Mouse (Mus musculus): Measurements from ENCODE around the gene Olfr1315-ps1. TPM values are rescaled to one million over a fixed set of nuclear protein-coding genes. Genes with fewer than 3 reads are reported as not detected.

The Olfr1315-ps1 gene
- total and polyA plus RNA-seq, 3 experiments: not detected

DNA sequence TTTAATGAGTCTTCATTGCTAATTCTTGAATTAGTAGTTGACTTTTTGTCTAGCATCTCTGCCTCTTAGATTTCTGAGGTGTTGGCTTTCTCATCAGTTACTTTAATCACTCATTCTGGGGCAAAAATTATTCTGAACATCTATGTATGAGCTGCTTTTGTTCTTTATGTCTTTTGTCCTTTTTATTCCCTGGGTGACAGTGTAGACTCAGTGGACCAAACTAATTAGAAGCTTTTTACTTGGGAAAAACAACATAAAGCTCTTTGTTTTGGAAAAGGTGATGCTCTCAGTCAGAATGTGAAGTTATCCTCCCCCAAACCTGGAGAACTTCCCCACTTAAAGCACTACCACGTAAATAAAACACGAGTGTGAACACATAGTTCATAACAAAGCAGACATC lies 24.8 kb upstream of the Olfr1315-ps1 start, which contains the start of gene Olfr1317:
Gene Olfr1317 (plus strand): TSS at position 301 of the 400 bp plus-strand sequence.
- TF ChIP-seq UBTF (IDR thresholded peaks at IDR 0.05; ENCODE audit: borderline replicate concordance, insufficient read depth, low read depth, low read length) (no peak), POLR2AphosphoS2 (IDR thresholded peaks at IDR 0.05; ENCODE audit: low read length) (no peak), E2F4 (IDR thresholded peaks at IDR 0.05; ENCODE audit: borderline replicate concordance, low read depth, low read length) (no peak), EP300 (IDR thresholded peaks at IDR 0.05; ENCODE audit: low read depth in 1 of 2, low read length in 2 of 2) (no peak), MYB (IDR thresholded peaks at IDR 0.05; ENCODE audit: low read depth, low read length) (no peak), TCF12 (IDR thresholded peaks at IDR 0.05; ENCODE audit: low read depth, low read length) (no peak)
- Histone ChIP-seq H3K4me3 (ENCODE audit: control insufficient read depth in 1 of 2, insufficient read depth in 1 of 2, low read depth in 2 of 2, low read length in 2 of 2) (no peak within 1 kb of the TSS), H3K9ac (ENCODE audit: control insufficient read depth, low read depth, low read length, poor library complexity, severe bottlenecking) (no peak within 1 kb of the TSS), H3K79me2 (ENCODE audit: control insufficient read depth, insufficient read depth, low read length, poor library complexity) (no peaks in the 10 kb centered on the region), H3K27ac (ENCODE audit: control insufficient read depth, low read depth, low read length) (no peak within 1 kb of the TSS), H3K4me1 (ENCODE audit: control insufficient read depth in 1 of 2, insufficient read depth in 2 of 2, low read length in 2 of 2) (no peaks in the 10 kb centered on the region), H3K9me3 (replicated peaks; ENCODE audit: insufficient read depth, low read length) (no peaks in the 10 kb centered on the region), H3K36me3 (ENCODE audit: control insufficient read depth in 1 of 2, insufficient read depth in 2 of 2, low read length in 2 of 2) (no peaks in the 10 kb centered on the region), H3K27me3 (ENCODE audit: control insufficient read depth in 1 of 2, insufficient read depth in 2 of 2, low read length in 2 of 2) (no peaks in the 10 kb centered on the region)
- DNase-seq (ENCODE audit: low read depth, low spot score): no peak

DNA sequence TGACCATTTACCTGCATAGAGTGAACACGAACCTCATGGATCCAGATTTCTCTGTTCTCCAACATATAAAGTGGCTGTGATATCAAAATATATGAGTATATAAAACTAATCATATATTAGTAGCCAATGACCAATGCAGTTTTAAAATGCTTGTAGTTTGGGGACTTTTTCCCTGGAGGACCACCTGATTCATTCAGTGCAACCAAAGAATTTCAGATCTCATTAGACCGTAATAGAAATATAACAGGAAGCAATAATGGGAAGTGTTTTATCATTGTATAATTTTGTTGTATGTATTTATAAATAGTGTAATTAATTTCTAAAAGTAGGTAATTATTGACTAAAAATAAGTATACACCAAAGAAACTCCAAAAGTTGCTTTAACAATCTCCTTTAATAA lies 19.6 kb upstream of the Olfr1315-ps1 start, which contains the start of gene Olfr1316:
Gene Olfr1316 (minus strand): TSS at position 101 of the 400 bp plus-strand sequence.
- DNase-seq (ENCODE audit: low read depth, low spot score): no peak
- H3K4me1 ChIP-seq (ENCODE audit: control insufficient read depth in 1 of 2, insufficient read depth in 2 of 2, low read length in 2 of 2): no peaks in the 10 kb centered on the region
- H3K9me3 ChIP-seq (replicated peaks; ENCODE audit: insufficient read depth, low read length): no peaks in the 10 kb centered on the region
- no peak within 1 kb of the TSS for H3K4me3 ChIP-seq (ENCODE audit: control insufficient read depth in 1 of 2, insufficient read depth in 1 of 2, low read depth in 2 of 2, low read length in 2 of 2)
- no peaks in the 10 kb centered on the region for H3K27me3 ChIP-seq (ENCODE audit: control insufficient read depth in 1 of 2, insufficient read depth in 2 of 2, low read length in 2 of 2)
- H3K9ac ChIP-seq (ENCODE audit: control insufficient read depth, low read depth, low read length, poor library complexity, severe bottlenecking): no peak within 1 kb of the TSS
- H3K27ac ChIP-seq (ENCODE audit: control insufficient read depth, low read depth, low read length): no peak within 1 kb of the TSS
- TF ChIP-seq BHLHE40 (IDR thresholded peaks at IDR 0.05; ENCODE audit: borderline replicate concordance, low read depth, low read length) (no peak), POLR2AphosphoS5 (IDR thresholded peaks at IDR 0.05; ENCODE audit: borderline replicate concordance, low read depth, low read length) (no peak), MAFK (IDR thresholded peaks at IDR 0.05; ENCODE audit: borderline replicate concordance, low read depth, low read length) (no peak), CHD1 (IDR thresholded peaks at IDR 0.05; ENCODE audit: low read depth, low read length) (no peak), CTCF (IDR thresholded peaks at IDR 0.05 in 2 of 3, conservative IDR thresholded peaks at IDR 0.05 in 1 of 3; ENCODE audit: control insufficient read depth in 1 of 3, insufficient read depth in 1 of 3, low read depth in 2 of 3, low read length in 3 of 3, poor library complexity in 1 of 3, severe bottlenecking in 1 of 3) (no peak), ZMIZ1 (IDR thresholded peaks at IDR 0.05; ENCODE audit: low read depth, low read length) (no peak), POLR2A (IDR thresholded peaks at IDR 0.05; ENCODE audit: control insufficient read depth in 1 of 2, insufficient read depth in 1 of 2, low read depth in 1 of 2, low read length in 2 of 2, poor library complexity in 1 of 2) (no peak), ETS1 (IDR thresholded peaks at IDR 0.05; ENCODE audit: low read depth, low read length) (no peak), GABPA (IDR thresholded peaks at IDR 0.05; ENCODE audit: low read depth, low read length) (no peak), SIN3A (IDR thresholded peaks at IDR 0.05; ENCODE audit: low read length) (no peak), TBP (IDR thresholded peaks at IDR 0.05; ENCODE audit: low read depth, low read length) (no peak), E2F4 (IDR thresholded peaks at IDR 0.05; ENCODE audit: borderline replicate concordance, low read depth, low read length) (no peak), MXI1 (IDR thresholded peaks at IDR 0.05; ENCODE audit: low read depth, low read length) (no peak)
- no peaks in the 10 kb centered on the region for H3K79me2 ChIP-seq (ENCODE audit: control insufficient read depth, insufficient read depth, low read length, poor library complexity)
- no peaks in the 10 kb centered on the region for H3K36me3 ChIP-seq (ENCODE audit: control insufficient read depth in 1 of 2, insufficient read depth in 2 of 2, low read length in 2 of 2)
